Mouse (Mus musculus) ES-Bruce4 (cell line): ENCODE measurements around the gene Urod.

Experiments used
- EP300 ChIP-seq: IDR thresholded peaks from 2 replicates; pipeline ENCODE4 v1.6.1; 2011; ENCODE audit warnings: low read depth, low read length; ENCODE audit not compliant: insufficient read depth
- POLR2A ChIP-seq: IDR thresholded peaks from one replicate; pipeline ENCODE4 v1.8.1; 2011; ENCODE audit warnings: low read length; ENCODE audit not compliant: insufficient read depth

DNA sequence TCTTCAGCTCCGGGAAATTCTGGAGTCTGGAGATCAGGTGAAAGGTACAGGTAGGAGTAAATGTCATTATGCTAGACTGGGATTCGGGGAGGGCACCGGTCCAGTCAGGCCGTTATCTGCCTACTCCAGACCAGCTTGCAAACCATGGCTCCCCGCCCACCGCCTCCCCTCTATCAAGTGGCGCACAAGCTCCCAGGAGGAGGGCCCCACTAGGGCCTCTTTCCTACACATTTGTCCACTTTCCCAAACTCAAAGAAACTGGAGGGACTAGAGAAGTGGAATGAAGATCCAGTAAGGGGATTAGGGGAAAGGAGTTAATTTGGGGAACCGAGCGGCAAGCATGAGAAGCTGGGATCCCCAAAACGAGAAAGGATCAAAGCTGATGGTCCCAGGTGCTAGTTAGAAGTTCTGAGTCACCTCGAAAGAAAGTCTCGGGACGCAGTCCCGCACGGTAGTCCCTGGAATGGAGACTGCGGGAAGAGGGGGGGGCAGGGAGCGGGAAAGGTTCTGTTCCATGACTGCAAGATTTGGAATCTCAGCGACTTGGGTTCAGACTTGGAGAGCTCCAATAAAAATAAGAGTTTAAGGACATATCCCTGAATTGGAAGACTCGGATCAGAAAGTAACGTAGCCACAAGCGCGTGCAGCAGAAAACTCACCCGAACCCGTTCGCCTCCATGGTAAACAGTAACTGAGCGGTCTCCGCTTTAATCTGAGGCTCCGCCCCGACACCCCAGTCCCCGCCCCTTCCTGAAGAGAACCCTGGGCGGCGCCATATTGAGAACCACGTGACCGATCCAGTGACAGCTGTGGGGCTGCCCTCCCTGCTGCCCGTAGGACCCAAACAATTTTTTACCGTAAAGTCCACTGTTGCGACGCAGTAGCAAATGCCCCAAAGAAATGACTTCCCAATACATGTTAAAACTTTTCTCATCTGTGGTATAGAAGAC lies at the start of gene Urod:
- no peak for TF ChIP-seq EP300
- TF ChIP-seq POLR2A, result no peak
